Mouse (Mus musculus): ENCODE data around the gene Plekhm1.

Gene Plekhm1

DNA sequence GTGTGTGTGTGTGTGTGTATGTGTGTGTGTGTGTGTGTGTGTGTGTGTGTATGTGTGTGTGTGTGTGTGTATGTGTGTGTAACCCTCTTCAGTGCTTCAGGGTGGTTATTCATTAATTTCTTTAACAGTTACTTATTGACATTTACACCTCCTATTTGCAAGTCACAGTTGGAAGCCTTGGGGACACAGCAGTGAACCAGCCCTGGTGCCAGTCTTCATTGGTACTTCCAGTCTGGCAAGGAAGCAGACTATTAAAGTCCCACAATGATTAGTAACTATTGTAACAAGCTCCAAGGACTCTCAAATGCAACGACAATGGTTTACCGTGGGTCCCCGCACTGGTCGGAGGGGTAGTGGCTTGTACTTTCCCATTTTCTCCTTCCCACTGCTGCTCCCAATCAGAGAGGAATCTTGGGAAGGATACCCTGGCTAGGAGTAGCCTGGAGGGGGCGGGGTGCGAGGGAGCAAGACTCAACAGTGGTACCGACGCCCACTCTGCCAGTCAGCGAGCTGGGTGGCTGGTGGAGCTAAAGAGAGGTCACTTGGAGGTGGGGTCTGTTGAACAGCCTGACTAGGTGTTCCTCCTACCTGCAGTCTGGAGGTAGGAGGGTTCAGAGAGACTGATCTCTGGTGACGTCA lies 97.6 kb downstream of the Plekhm1 start:
- no peak for DNase-seq (ENCODE audit: inconsistent ontology term)

Measured in Muller cell, postnatal 12 days (primary cell).